Mouse (Mus musculus) heart, adult 2 months (tissue): ENCODE measurements at regions not wholly inside any gene's neighbourhood (a gene's known extent, or its start where the extent isn't known, plus 50 kb on each side); places are given as distances from the start of the nearest gene placed in this dataset.

Experiments
- EP300 ChIP-seq: fragments of 200-500 bp; IDR thresholded peaks from 2 replicates; pipeline ENCODE4 v1.6.1; 2011; ENCODE audit warnings: low read depth, low read length, control low read depth; ENCODE audit not compliant: insufficient read depth
- POLR2A ChIP-seq: fragments of 200-500 bp; IDR thresholded peaks from 2 replicates; pipeline ENCODE4 v1.6.1; 2011; ENCODE audit warnings: mild to moderate bottlenecking, low read depth, low read length, control low read depth; ENCODE audit not compliant: insufficient read depth

DNA sequence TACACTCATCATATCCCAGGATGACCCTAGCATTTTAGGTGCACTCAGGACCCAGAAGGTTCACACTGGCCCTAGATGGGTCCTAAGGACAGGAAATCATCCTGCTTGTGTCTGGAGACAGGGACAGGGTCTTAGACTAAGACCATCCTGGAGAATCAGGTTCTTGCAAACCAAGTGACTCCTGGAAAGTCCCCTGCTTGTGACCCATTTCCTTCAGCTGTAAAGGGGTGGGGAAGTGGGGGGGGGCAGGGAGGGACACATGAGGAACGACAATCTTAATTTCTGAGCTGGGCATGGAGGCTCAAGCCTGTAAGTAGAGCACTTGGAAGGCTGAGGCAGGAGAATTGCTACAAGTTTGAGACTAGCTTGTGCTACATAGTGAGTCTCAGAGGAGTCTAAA, 88.2 kb upstream of the Haao start:
- TF ChIP-seq POLR2A (no peak), EP300 (no peak)
